Mouse (Mus musculus): ENCODE data around the gene Clec12b. TPM values are rescaled to one million over a fixed set of nuclear protein-coding genes. Genes with fewer than 3 reads are reported as not detected.

Gene Clec12b
- polyA plus RNA-seq, 1 experiment from 2014 or later = 0.12 TPM

DNA sequence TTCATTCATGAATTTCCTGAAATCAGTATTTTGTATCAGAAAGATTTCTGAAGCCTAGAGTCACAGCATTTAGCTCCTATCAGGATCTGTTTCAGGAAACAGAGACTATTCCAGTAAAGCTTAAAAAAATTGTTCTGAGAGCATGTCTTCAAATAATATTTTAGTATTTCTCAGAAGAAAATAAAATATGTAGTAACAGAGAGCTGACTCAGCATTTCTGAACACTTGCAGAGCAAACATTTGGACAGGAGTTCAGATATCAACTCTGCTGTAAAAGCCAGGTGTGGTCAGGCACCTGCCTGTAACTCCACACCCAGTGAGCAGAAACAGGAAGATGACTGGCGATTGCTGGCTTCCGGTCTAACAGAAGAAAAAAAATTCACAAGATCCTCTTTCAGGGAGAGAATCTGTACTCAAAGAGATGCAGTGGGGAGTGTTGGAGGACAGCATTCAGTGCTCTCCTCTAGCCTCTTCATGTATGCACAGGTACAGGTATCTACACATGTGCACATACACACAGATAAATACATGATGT is 10.7 kb downstream of the Clec12b start:
- H3K9ac ChIP-seq = no peak overlapping the region
- no peak overlapping the region for H3K27ac ChIP-seq (ENCODE audit: low read depth)
- no peak for TF ChIP-seq CTCF (IDR thresholded peaks at IDR 0.05; ENCODE audit: low read depth)

DNA sequence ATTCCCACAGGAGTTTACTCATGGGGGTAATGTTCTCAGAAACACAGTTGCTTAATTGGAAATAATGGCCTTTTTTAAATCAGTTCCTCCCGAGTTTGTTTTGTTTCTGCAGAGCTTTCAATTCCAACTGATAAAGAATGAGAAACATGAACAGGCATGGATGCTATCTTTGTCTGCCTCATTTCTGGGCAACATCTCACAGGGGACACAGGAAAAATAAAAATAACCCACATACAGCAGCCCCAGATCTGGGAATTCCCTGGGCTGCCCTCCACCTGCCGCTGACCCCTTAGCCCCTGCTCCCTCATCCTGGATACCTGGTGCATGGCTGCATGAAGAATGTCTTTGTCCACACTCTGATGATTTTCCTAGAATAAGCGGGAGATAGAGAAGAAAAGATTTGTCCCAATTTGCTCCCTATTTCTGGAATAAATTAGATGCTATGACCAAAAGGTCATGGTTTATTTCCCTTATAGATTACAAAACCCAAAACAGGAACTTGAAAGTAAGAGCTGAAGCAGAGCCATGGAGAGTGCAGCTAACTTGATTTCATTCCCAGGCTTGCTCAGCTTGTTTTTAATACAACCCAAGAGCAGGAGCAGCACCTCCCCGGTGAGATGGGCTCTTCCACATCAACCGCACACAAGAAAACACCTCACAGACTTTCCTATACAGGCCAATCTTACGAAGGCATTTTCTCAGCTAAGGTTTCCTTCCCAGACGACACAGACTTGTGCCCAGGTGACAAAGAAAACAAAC is 16.1 kb downstream of the Clec12b start:
- no peak overlapping the region for H3K4me3 ChIP-seq (ENCODE audit: low read depth, low read length)
- H3K4me2 ChIP-seq = no peak overlapping the region
- H3K9ac ChIP-seq = no peak overlapping the region
- DNase-seq (no peak), ATAC-seq (ENCODE audit: insufficient read depth) (no peak)
- 62% methylated on average over 7 of the region's 7 CpGs for WGBS
- no peak overlapping the region for H3K27ac ChIP-seq (ENCODE audit: low read depth)
- H3K9me3 ChIP-seq (ENCODE audit: low read depth, low read length) = no peaks in the 10 kb centered on the region
- no peaks in the 10 kb centered on the region for H3K36me3 ChIP-seq (ENCODE audit: insufficient read depth)
- H3K27me3 ChIP-seq (ENCODE audit: insufficient read depth, low read length) = no peaks in the 10 kb centered on the region
- TF ChIP-seq CTCF (IDR thresholded peaks at IDR 0.05; ENCODE audit: low read depth) = no peak
- no peaks in the 10 kb centered on the region for H3K4me1 ChIP-seq (ENCODE audit: insufficient read depth)

More for the DNA sequence above, 10.7 kb downstream of the Clec12b start:
- WGBS = 70% methylated on average over 2 of the region's 2 CpGs
- no peaks in the 10 kb centered on the region for H3K36me3 ChIP-seq (ENCODE audit: insufficient read depth)
- no peaks in the 10 kb centered on the region for H3K4me1 ChIP-seq (ENCODE audit: insufficient read depth)
- ATAC-seq (ENCODE audit: insufficient read depth) (no peak), DNase-seq (no peak)
- H3K9me3 ChIP-seq (ENCODE audit: low read depth, low read length) = no peaks in the 10 kb centered on the region
- H3K27me3 ChIP-seq (ENCODE audit: insufficient read depth, low read length) = no peaks in the 10 kb centered on the region
- H3K4me3 ChIP-seq (ENCODE audit: low read depth, low read length) = no peak overlapping the region
- H3K4me2 ChIP-seq = no peak overlapping the region

DNA sequence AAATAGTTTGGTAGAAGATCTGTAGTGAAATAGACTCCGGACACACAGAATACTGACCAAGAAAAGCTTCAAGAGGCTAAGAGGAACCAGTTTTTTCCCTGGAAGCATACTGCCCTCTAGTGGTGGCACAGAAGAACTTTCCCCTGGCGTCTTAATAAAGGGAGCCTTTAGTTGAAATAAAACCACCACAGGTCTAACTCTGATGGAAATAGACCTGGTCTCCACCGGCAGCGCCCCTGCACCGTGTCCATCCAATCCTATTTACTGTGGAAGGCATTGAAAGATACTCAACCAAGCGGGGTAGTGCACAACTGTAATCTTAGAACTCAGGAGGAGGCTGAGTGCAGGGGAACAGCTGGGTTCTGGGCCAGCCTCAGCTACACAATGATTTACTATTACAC is 19.7 kb downstream of the Clec12b start:
- no peak overlapping the region for H3K4me3 ChIP-seq (ENCODE audit: low read depth, low read length)
- DNase-seq = peak; percentile 90
- peak; percentile 88 for TF ChIP-seq CTCF (IDR thresholded peaks at IDR 0.05; ENCODE audit: low read depth)
- no peaks in the 10 kb centered on the region for H3K4me1 ChIP-seq (ENCODE audit: insufficient read depth)
- no peaks in the 10 kb centered on the region for H3K9me3 ChIP-seq (ENCODE audit: low read depth, low read length)
- no peak overlapping the region for H3K4me2 ChIP-seq
- 7% methylated on average over 6 of the region's 6 CpGs for WGBS
- H3K27me3 ChIP-seq (ENCODE audit: insufficient read depth, low read length) = no peaks in the 10 kb centered on the region
- ATAC-seq (ENCODE audit: insufficient read depth) = peak; percentile 73
- H3K36me3 ChIP-seq (ENCODE audit: insufficient read depth) = no peaks in the 10 kb centered on the region
- no peak overlapping the region for H3K9ac ChIP-seq
- H3K27ac ChIP-seq (ENCODE audit: low read depth) = no peak overlapping the region

GRCm38 (mm10) chr6:129363942-129364341 is 21.7 kb downstream of the Clec12b start:
- no peaks in the 10 kb centered on the region for H3K9me3 ChIP-seq (ENCODE audit: low read depth, low read length)
- DNase-seq = no peak
- no peak for ATAC-seq (ENCODE audit: insufficient read depth)
- 36% methylated on average over 1 of the region's 1 CpGs for WGBS
- no peaks in the 10 kb centered on the region for H3K36me3 ChIP-seq (ENCODE audit: insufficient read depth)
- no peak overlapping the region for H3K9ac ChIP-seq
- H3K4me2 ChIP-seq = no peak overlapping the region
- H3K4me1 ChIP-seq (ENCODE audit: insufficient read depth) = no peaks in the 10 kb centered on the region
- H3K27me3 ChIP-seq (ENCODE audit: insufficient read depth, low read length) = no peaks in the 10 kb centered on the region
- H3K27ac ChIP-seq (ENCODE audit: low read depth) = no peak overlapping the region
- no peak overlapping the region for H3K4me3 ChIP-seq (ENCODE audit: low read depth, low read length)
- no peak for TF ChIP-seq CTCF (IDR thresholded peaks at IDR 0.05; ENCODE audit: low read depth)

DNA sequence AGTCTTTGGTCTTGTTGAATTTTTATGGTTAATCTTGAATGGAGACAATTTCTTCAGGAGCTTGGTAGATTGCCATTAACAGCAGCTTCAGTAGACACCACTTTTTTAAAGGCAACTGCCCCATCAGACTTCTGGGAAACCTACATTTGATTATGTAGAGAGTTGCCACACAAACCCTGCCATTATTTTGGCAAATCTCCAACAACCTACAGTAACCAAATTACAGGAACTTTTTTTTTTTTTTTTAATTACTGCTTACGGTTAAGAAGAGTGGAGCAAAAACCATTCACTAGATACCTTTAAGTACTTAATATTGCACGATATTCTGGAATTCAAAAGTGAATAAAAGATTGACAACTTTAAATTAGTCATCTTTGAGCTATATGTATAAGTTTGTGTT is 26.2 kb downstream of the Clec12b start:
- H3K4me3 ChIP-seq (ENCODE audit: low read depth, low read length) = no peak overlapping the region
- H3K9ac ChIP-seq = no peak overlapping the region
- H3K27me3 ChIP-seq (ENCODE audit: insufficient read depth, low read length) = no peaks in the 10 kb centered on the region
- 85% methylated on average over 2 of the region's 2 CpGs for WGBS
- TF ChIP-seq CTCF (IDR thresholded peaks at IDR 0.05; ENCODE audit: low read depth) = no peak
- no peaks in the 10 kb centered on the region for H3K4me1 ChIP-seq (ENCODE audit: insufficient read depth)
- H3K9me3 ChIP-seq (ENCODE audit: low read depth, low read length) = no peaks in the 10 kb centered on the region
- H3K36me3 ChIP-seq (ENCODE audit: insufficient read depth) = no peaks in the 10 kb centered on the region
- no peak overlapping the region for H3K4me2 ChIP-seq
- DNase-seq (no peak), ATAC-seq (ENCODE audit: insufficient read depth) (no peak)
- H3K27ac ChIP-seq (ENCODE audit: low read depth) = no peak overlapping the region

GRCm38 (mm10) chr6:129356430-129356829 is 29.2 kb downstream of the Clec12b start:
- Histone ChIP-seq H3K27me3 (ENCODE audit: insufficient read depth, low read length) (no peaks in the 10 kb centered on the region), H3K4me1 (ENCODE audit: insufficient read depth) (no peaks in the 10 kb centered on the region), H3K4me2 (no peak overlapping the region), H3K9ac (no peak overlapping the region), H3K9me3 (ENCODE audit: low read depth, low read length) (no peaks in the 10 kb centered on the region), H3K36me3 (ENCODE audit: insufficient read depth) (no peaks in the 10 kb centered on the region), H3K4me3 (ENCODE audit: low read depth, low read length) (no peak overlapping the region), H3K27ac (ENCODE audit: low read depth) (no peak overlapping the region)
- no peak for TF ChIP-seq CTCF (IDR thresholded peaks at IDR 0.05; ENCODE audit: low read depth)
- ATAC-seq (ENCODE audit: insufficient read depth) = no peak
- DNase-seq = no peak

DNA sequence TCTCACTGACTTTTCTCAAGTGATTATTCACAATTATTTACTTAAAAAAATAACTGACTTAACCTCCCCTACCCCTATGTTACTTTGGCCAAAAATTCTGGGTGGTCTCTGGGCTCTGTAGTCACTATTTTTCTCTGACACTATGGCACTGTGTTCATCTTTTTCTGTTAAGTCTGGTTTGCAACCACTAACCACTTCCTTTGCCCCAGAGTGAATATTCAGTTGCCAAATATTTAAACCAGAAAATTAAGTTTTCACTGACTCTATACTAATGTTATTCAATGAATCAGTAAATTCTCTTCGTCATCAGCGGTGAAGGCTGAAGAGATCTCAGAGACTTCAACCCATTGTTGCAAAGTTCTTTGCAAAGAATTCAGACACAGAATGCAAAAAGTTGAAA is 29.9 kb downstream of the Clec12b start:
- no peak overlapping the region for H3K27ac ChIP-seq (ENCODE audit: low read depth)
- no peak overlapping the region for H3K4me2 ChIP-seq
- TF ChIP-seq CTCF (IDR thresholded peaks at IDR 0.05; ENCODE audit: low read depth) = no peak
- H3K4me1 ChIP-seq (ENCODE audit: insufficient read depth) = no peaks in the 10 kb centered on the region
- no peaks in the 10 kb centered on the region for H3K9me3 ChIP-seq (ENCODE audit: low read depth, low read length)
- H3K27me3 ChIP-seq (ENCODE audit: insufficient read depth, low read length) = no peaks in the 10 kb centered on the region
- no peak overlapping the region for H3K9ac ChIP-seq
- ATAC-seq (ENCODE audit: insufficient read depth) (no peak), DNase-seq (no peak)
- H3K36me3 ChIP-seq (ENCODE audit: insufficient read depth) = no peaks in the 10 kb centered on the region
- WGBS = 97% methylated on average over 2 of the region's 2 CpGs
- no peak overlapping the region for H3K4me3 ChIP-seq (ENCODE audit: low read depth, low read length)

Measured in lung, embryonic 14.5 days (tissue).